Mouse (Mus musculus) CH12.LX (cell line): Measurements from ENCODE around the gene Pla2g2d.

Experiments
- CTCF ChIP-seq, 2 experiments: IDR thresholded peaks in 1 of 2; conservative IDR thresholded peaks in 1 of 2; 2 replicates each; pipeline ENCODE4 v1.5.1; 2011 to 2012; ENCODE audit warnings: low read depth in 2 of 2, low read length in 2 of 2, improper control_type of control experiment in 1 of 2, inconsistent platforms in 1 of 2, mild to moderate bottlenecking in 1 of 2, moderate library complexity in 1 of 2
- ETS1 ChIP-seq: conservative IDR thresholded peaks from 2 replicates; pipeline ENCODE4 v1.6.1; 2012; ENCODE audit warnings: low read depth, mild to moderate bottlenecking, inconsistent platforms, low read length, improper control_type of control experiment, moderate library complexity

DNA sequence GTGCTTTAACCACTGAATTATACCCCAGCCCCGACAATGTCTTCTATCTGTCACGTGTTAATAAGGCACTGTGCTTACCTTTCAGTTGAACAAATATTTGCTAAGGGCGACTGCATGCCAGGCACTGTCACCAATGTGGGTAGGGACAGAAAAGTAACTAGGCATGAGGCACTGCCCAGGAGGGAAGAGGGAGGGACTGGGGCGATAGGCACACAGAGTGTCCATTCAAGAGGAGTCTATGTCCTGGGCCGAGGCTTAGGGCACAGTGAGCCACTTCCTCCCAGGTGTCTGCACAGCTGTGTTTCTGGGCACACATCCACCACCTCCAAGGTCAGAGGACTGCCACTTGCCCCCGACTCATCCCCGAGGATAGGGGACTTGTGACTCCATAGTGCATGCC lies 38.5 kb upstream of the Pla2g2d start, which contains the start of gene Ubxn10:
- TF ChIP-seq ETS1 = no peak
- no peak for TF ChIP-seq CTCF (conservative IDR thresholded peaks at IDR 0.05 in 1 of 2, IDR thresholded peaks at IDR 0.05 in 1 of 2; ENCODE audit: low read depth in 2 of 2, low read length in 2 of 2)
